Mouse (Mus musculus): ENCODE measurements around the gene Wwox. TPM values are rescaled to one million over a fixed set of nuclear protein-coding genes. Genes with fewer than 3 reads are reported as not detected.

Gene Wwox
- polyA plus RNA-seq, 1 experiment from 2014 or later: 14.0 TPM

- DNase-seq (ENCODE audit: low spot score): no peak
- peaks cover 19% of the 10 kb centered on the region for H3K4me1 ChIP-seq (replicated peaks; ENCODE audit: control insufficient read depth, insufficient read depth, low read length)
- no peak overlapping the region for H3K4me3 ChIP-seq (ENCODE audit: low read depth, low read length)
- no peak for ATAC-seq (replicated peaks; ENCODE audit: low FRiP score, low TSS enrichment, low read depth)
- 44% methylated on average over 4 of the region's 4 CpGs for WGBS
- no peaks in the 10 kb centered on the region for H3K36me3 ChIP-seq (ENCODE audit: control insufficient read depth, insufficient read depth, low read length)
- H3K4me2 ChIP-seq (ENCODE audit: low read length): no peak overlapping the region
- no peak overlapping the region for H3K9ac ChIP-seq (ENCODE audit: low read length)
- H3K27ac ChIP-seq (ENCODE audit: low read depth): no peak overlapping the region
- no peaks in the 10 kb centered on the region for H3K27me3 ChIP-seq (replicated peaks; ENCODE audit: control insufficient read depth, insufficient read depth, low read length)
- H3K9me3 ChIP-seq (ENCODE audit: control insufficient read depth, low read length): 0 out of 2 replicates have a peak, but pooled peaks cover 2% of the 10 kb centered on the region
Measured at GRCm38 (mm10) chr8:115377321-115377720, 937.9 kb downstream of the Wwox start.

- Histone ChIP-seq H3K4me1 (replicated peaks; ENCODE audit: control insufficient read depth, insufficient read depth, low read length) (peaks cover 8% of the 10 kb centered on the region), H3K4me2 (ENCODE audit: low read length) (no peak overlapping the region), H3K9ac (ENCODE audit: low read length) (no peak overlapping the region), H3K27ac (ENCODE audit: low read depth) (no peak overlapping the region), H3K36me3 (ENCODE audit: control insufficient read depth, insufficient read depth, low read length) (no peaks in the 10 kb centered on the region), H3K9me3 (ENCODE audit: control insufficient read depth, low read length) (0 out of 2 replicates have a peak, but pooled peaks cover 2% of the 10 kb centered on the region), H3K4me3 (ENCODE audit: low read depth, low read length) (no peak overlapping the region), H3K27me3 (replicated peaks; ENCODE audit: control insufficient read depth, insufficient read depth, low read length) (no peaks in the 10 kb centered on the region)
- no peak for ATAC-seq (replicated peaks; ENCODE audit: low FRiP score, low TSS enrichment, low read depth)
- 78% methylated on average over 4 of the region's 4 CpGs for WGBS
- no peak for DNase-seq (ENCODE audit: low spot score)
Measured at GRCm38 (mm10) chr8:115380017-115380416, 940.6 kb downstream of the Wwox start.

- Histone ChIP-seq H3K4me2 (ENCODE audit: low read length) (no peak overlapping the region), H3K9me3 (ENCODE audit: control insufficient read depth, low read length) (no peaks in the 10 kb centered on the region), H3K27me3 (replicated peaks; ENCODE audit: control insufficient read depth, insufficient read depth, low read length) (no peaks in the 10 kb centered on the region), H3K4me3 (ENCODE audit: low read depth, low read length) (no peak overlapping the region), H3K9ac (ENCODE audit: low read length) (no peak overlapping the region), H3K4me1 (replicated peaks; ENCODE audit: control insufficient read depth, insufficient read depth, low read length) (no peaks in the 10 kb centered on the region), H3K36me3 (ENCODE audit: control insufficient read depth, insufficient read depth, low read length) (no peaks in the 10 kb centered on the region), H3K27ac (ENCODE audit: low read depth) (no peak overlapping the region)
- 80% methylated on average over 5 of the region's 5 CpGs for WGBS
- no peak for ATAC-seq (replicated peaks; ENCODE audit: low FRiP score, low TSS enrichment, low read depth)
- DNase-seq (ENCODE audit: low spot score): no peak
Measured at GRCm38 (mm10) chr8:115390921-115391504, 951.6 kb downstream of the Wwox start.

- no peaks in the 10 kb centered on the region for H3K36me3 ChIP-seq (ENCODE audit: control insufficient read depth, insufficient read depth, low read length)
Measured at GRCm38 (mm10) chr8:115395840-115396239, 956.4 kb downstream of the Wwox start.

GRCm38 (mm10) chr8:115397981-115398380, 958.5 kb downstream of the Wwox start:
- Histone ChIP-seq H3K4me2 (ENCODE audit: low read length) (no peak overlapping the region), H3K36me3 (ENCODE audit: control insufficient read depth, insufficient read depth, low read length) (no peaks in the 10 kb centered on the region), H3K9me3 (ENCODE audit: control insufficient read depth, low read length) (no peaks in the 10 kb centered on the region), H3K9ac (ENCODE audit: low read length) (no peak overlapping the region), H3K4me3 (ENCODE audit: low read depth, low read length) (no peak overlapping the region), H3K27me3 (replicated peaks; ENCODE audit: control insufficient read depth, insufficient read depth, low read length) (no peaks in the 10 kb centered on the region), H3K4me1 (replicated peaks; ENCODE audit: control insufficient read depth, insufficient read depth, low read length) (no peaks in the 10 kb centered on the region), H3K27ac (ENCODE audit: low read depth) (no peak overlapping the region)
- ATAC-seq (replicated peaks; ENCODE audit: low FRiP score, low TSS enrichment, low read depth): no peak
- 81% methylated on average over 3 of the region's 3 CpGs for WGBS
- DNase-seq (ENCODE audit: low spot score): no peak

More at GRCm38 (mm10) chr8:115395840-115396239, 956.4 kb downstream of the Wwox start:
- Histone ChIP-seq H3K27ac (ENCODE audit: low read depth) (no peak overlapping the region), H3K4me3 (ENCODE audit: low read depth, low read length) (no peak overlapping the region), H3K9me3 (ENCODE audit: control insufficient read depth, low read length) (no peaks in the 10 kb centered on the region), H3K9ac (ENCODE audit: low read length) (no peak overlapping the region), H3K27me3 (replicated peaks; ENCODE audit: control insufficient read depth, insufficient read depth, low read length) (no peaks in the 10 kb centered on the region), H3K4me1 (replicated peaks; ENCODE audit: control insufficient read depth, insufficient read depth, low read length) (no peaks in the 10 kb centered on the region), H3K4me2 (ENCODE audit: low read length) (no peak overlapping the region)
- no peak for ATAC-seq (replicated peaks; ENCODE audit: low FRiP score, low TSS enrichment, low read depth)
- DNase-seq (ENCODE audit: low spot score): no peak
- WGBS: 74% methylated on average over 5 of the region's 5 CpGs

- H3K27me3 ChIP-seq (replicated peaks; ENCODE audit: control insufficient read depth, insufficient read depth, low read length): no peaks in the 10 kb centered on the region
- DNase-seq (ENCODE audit: low spot score): no peak
Measured at GRCm38 (mm10) chr8:115400013-115400720, 960.7 kb downstream of the Wwox start.

More at GRCm38 (mm10) chr8:115400013-115400720, 960.7 kb downstream of the Wwox start:
- ATAC-seq (replicated peaks; ENCODE audit: low FRiP score, low TSS enrichment, low read depth): no peak
- Histone ChIP-seq H3K4me1 (replicated peaks; ENCODE audit: control insufficient read depth, insufficient read depth, low read length) (no peaks in the 10 kb centered on the region), H3K36me3 (ENCODE audit: control insufficient read depth, insufficient read depth, low read length) (no peaks in the 10 kb centered on the region), H3K9ac (ENCODE audit: low read length) (no peak overlapping the region), H3K4me2 (ENCODE audit: low read length) (no peak overlapping the region), H3K9me3 (ENCODE audit: control insufficient read depth, low read length) (no peaks in the 10 kb centered on the region), H3K27ac (ENCODE audit: low read depth) (no peak overlapping the region), H3K4me3 (ENCODE audit: low read depth, low read length) (no peak overlapping the region)
- WGBS: 57% methylated on average over 15 of the region's 15 CpGs

Other genes starting within 250 kb of the Wwox start
- 2.5 and 2.8 TPM in 2 replicates for gene Vat1l, start 234.0 kb upstream of the Wwox start, polyA plus RNA-seq (2014; fragmentation: Nextera tagmentation; extraction: Ambion mirVana)
- not detected in 2 replicates for gene Clec3a, start 21.6 kb upstream of the Wwox start, polyA plus RNA-seq (2014; fragmentation: Nextera tagmentation; extraction: Ambion mirVana)